Mouse (Mus musculus) gastrocnemius, postnatal 10 days (tissue): ENCODE measurements around the gene Rasgef1c. TPM values are rescaled to one million over a fixed set of nuclear protein-coding genes. Genes with fewer than 3 reads are reported as not detected.

Experiments used
- DNase-seq: peaks from one replicate; pipeline ENCODE4 v3.0.0; 2021; ENCODE audit warnings: mixed read lengths
- total RNA-seq, 2 experiments: library from RNA; stranded (reverse); gene quantifications; 2 replicates each; pipeline ENCODE4 v1.2.3; 2021

Gene Rasgef1c
- total RNA-seq, 2 experiments from 2014 or later, result 1.5 to 1.7 TPM

DNA sequence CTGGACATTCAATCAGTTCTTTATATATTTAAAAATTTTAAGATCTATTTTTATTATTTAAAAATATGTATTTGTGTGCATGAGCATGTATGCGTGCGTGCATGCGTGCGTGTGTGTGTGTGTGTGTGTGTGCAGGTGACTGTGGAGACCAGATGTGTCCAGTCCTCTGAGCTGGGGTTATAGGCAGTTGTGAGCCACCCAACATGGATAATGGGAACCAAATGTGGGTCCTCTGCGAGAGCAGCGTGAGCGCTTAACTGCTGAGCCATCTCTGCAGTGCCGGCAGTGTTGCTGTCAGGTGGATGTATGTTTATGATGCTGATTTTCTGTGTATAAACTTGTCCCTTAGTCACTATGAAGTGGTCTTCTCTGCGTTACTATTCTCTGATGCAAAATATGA, 21.9 kb downstream of the Rasgef1c start:
- DNase-seq, result no peak

- no peak for DNase-seq
Measured at GRCm38 (mm10) chr11:49926183-49926582, 24.5 kb downstream of the Rasgef1c start.

GRCm38 (mm10) chr11:49927169-49927568, 25.5 kb downstream of the Rasgef1c start:
- no peak for DNase-seq

DNA sequence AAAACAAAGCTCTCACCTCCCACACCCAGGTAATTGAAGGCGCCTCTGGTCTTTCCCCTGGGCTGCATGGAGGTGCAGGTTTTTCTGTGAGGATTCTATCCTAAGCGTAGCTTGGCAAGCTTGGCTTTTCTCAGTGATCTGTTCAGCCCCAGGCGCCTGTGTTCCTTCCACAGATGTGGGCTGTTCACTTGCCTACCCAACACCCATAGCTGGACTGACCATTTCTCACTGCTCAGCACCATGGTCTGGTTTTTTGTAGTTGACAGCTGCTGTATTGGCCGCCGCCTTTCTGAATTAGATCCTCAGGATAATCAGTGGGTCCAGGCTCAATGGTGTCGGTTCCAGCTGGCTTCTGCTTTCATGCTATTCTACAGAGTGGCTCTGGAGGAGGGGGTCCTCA, 26.0 kb downstream of the Rasgef1c start:
- DNase-seq, result no peak

DNA sequence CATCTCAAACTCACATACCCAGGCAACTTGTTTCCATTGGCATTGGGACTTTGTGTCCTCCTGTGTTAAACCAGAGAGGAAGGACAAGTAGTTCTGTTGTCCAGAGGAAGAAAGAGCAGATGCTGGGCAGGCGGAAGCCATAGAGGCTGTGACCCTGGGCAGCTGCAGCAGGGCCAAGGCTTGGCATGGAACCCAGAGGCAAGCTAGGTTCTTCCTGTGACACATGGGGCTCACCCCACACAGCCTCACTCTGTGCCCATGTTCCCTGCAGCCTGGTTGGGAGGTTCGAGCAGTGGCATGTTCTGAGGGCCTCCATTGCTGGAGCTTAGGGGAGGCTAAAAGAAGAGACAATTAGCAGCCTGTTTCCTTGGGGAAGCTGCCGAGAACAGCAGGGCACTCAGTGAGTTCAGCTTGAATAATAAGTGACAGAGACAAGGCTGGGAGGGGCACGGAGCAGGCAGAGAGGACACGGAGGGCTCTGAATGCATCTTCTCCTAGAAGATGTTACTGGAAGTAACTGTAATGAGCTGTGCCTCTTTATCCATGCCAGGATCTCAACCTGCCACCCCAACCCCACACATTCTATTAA, 29.5 kb downstream of the Rasgef1c start:
- peak; percentile 34 for DNase-seq

- no peak for DNase-seq
Measured at GRCm38 (mm10) chr11:49931853-49932252, 30.2 kb downstream of the Rasgef1c start.

GRCm38 (mm10) chr11:49933811-49934210, 32.2 kb downstream of the Rasgef1c start:
- DNase-seq, result no peak

DNA sequence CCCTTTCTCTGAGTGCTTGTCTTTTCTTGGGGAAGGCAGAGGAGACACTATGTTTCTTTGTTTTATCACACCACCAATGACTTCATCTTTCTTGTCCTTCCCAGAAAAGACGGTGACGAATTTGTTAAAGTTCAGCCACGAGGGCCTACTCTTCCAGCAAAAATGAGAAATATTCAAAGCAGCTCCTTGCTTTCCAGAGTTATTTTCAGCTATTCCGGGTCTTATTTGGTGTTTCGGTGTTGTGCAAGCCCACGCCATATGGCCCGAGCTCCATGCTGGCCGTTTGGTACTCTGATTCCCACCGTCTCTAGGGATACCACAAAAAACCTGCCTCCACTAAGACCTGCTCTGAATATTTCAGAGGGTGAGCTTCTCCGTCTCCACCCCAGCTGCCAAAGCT, 32.7 kb downstream of the Rasgef1c start:
- no peak for DNase-seq

DNA sequence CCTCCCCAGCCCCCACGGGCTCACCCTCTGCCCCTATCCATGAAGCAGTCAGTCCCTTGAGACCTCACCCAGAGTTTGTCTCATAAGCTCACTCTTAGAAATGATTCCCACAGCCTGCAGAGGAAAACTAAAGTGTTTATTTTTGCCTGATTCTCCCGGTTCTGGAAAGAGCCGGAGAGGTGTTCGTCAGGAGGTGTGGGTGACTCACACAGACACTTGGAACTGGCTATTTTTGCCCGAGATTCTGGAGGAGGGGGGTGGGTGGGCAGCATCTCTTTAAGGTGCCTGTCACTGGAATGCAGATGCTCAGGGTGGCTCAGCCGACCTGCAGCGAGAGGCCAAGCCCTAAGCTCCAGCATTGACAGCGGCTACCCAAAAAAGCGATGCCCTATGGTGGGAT, 34.8 kb downstream of the Rasgef1c start:
- no peak for DNase-seq

GRCm38 (mm10) chr11:49937779-49938178, 36.1 kb downstream of the Rasgef1c start:
- DNase-seq, result no peak

DNA sequence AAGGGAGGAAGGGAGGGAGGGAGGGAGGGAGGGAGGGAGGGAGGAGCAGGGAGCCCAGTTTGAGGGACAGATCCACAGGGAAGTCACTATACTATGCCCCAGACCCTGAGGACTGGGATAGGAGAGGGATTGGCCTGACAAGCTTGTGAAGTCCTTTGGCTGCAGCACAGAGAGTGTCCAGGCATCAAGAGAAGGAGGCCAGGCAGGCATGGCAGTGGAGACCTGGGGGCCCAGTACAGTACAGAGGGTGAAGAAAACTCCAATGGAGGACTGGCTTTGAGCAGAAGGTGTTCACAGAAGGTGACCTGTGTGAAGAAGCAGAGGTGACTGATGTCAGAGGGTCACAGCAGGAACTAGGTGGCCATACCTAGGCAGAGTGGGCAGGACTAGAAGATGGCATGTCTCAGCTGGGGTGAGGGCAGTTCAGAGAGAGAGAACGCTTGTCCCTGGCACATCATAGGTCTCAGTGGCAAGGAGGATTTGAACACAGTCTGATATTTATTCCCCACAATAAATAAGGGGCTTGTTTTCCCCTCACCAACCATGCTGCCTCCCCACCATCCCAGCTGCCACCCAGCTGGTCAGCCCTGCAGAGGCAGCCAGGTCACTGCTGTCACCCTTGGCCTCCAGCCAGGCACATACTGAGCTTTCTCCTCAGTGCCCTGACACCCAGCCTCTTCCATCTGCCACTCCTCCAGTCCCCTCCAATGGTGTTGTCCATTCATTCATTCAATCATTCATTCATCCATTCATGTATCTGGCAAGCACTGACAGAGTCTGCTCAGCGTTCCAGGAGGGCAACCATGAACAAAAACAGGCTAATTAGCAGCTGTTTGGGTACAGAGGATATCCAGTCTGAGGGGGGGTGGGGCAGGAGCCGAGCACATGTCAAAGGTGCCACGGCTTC, 36.9 kb downstream of the Rasgef1c start:
- DNase-seq, result peak; percentile 71

GRCm38 (mm10) chr11:49942841-49943240, 41.2 kb downstream of the Rasgef1c start:
- no peak for DNase-seq

- DNase-seq, result no peak
Measured at GRCm38 (mm10) chr11:49943901-49944300, 42.3 kb downstream of the Rasgef1c start.

DNA sequence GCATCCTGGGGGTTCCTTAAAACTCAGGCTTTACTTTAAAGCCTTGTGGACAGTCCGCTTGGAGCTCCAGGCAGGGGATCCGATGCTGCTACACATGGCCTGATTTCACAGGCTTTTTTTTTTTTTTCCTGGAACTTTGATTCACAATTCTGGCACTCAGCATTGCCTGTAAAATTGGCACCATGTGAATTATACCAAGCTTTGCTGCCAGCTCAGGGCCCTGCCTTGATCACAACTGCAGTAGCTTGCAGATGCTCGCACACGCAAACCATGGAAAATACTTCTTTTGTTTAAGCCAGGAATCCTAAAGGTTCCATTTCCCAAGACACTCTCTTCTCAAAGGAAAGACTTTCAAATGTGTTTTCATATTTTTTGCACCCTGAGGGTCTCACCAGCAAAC, 44.1 kb downstream of the Rasgef1c start:
- DNase-seq, result no peak

DNA sequence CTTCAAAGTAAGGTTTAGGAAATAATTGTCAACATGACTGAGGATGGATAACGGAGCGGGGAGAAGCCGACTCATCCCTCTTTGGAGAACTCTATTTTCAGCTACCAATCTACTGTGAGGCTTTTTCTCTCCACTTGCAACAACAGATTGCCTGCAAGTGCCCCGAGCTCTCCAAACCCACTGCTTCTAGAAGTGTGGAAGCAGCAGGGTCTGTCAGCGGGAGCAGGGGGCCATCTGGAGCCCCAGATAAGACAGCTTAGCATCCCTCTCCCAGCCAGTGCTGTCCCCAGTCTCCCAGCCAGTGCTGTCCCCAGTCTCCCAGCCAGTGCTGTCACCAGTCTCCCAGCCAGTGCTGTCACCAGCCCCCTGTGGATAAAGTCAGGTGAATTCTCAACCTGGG, 48.2 kb downstream of the Rasgef1c start:
- no peak for DNase-seq

- DNase-seq, result no peak
Measured at GRCm38 (mm10) chr11:49953616-49954015, 52.0 kb downstream of the Rasgef1c start.

GRCm38 (mm10) chr11:49955577-49956261, 54.1 kb downstream of the Rasgef1c start:
- peak; percentile 75 for DNase-seq

DNA sequence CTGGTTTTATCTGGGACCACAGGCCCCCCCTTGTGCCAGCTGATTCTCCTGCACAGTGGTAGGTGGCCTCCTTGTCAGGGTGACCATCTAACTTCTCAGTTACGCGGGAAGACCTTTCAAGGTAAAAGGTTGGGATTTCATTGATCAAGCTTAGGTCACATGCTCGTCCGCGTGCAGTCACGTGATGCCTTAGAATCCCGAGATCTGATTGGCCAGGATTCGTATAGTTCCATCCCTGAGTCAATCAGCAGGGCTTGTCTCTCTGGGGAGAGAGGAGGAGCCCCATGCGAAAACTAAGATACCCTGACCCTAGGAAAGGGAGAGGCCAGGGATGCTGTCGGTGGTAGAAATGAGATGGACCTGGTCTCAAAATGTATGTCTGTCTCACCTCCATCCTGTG, 56.4 kb downstream of the Rasgef1c start:
- DNase-seq, result no peak

DNA sequence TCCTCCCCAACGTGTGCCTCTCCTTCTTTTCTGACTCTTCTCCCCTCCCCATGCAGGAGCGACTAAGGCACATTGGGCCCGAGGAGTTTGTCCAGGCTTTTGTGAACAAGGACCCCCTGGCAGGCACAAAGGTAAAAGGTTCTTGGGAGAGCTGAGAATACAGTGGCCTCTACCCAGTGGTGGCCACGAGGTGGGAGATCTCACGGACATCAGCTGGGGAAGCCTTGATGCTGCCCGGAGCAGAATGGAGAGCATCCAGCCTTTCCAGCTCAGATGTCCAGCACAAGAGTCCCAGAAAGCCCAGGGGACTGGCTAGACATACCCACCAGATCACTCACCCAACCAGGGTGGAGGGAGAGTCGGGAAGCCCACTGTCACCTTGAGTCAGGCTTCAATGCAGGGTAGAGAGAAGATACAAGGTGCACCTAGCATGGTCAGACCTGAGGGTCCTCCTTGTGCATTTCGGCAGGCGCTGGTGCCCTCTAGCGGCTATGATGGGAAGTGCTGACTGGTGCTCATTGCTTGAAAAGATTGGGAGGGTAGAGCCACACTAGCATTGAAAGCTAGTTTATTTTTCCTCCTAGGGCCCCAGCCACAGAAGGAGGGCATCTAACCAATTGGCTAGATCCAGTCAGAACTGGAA, 59.6 kb downstream of the Rasgef1c start:
- peak; percentile 66 for DNase-seq

DNA sequence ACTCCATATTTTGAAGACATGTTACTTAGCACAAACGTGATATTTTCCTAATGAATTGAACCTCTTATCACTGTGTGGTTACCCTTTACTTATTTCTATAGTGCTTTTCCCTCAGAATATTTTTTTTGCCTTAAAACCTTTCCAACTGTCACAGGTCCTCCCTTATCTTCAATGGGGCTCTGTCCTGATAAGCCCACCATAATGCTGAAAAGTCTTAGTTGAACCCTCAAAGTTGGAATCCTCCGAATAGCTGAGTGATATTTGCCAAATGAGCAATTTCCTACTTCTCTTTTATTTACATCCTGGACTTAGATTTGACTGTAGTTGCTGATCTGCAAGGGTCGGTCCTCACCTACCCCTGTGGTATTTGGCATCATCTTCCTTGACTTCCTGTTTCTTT, 63.7 kb downstream of the Rasgef1c start:
- no peak for DNase-seq

GRCm38 (mm10) chr11:49969692-49970091, 68.1 kb downstream of the Rasgef1c start:
- DNase-seq, result no peak

GRCm38 (mm10) chr11:49973657-49974340, 72.2 kb downstream of the Rasgef1c start:
- no peak for DNase-seq
